Mouse (Mus musculus): ENCODE measurements at regions not wholly inside any gene's neighbourhood (a gene's known extent, or its start where the extent isn't known, plus 50 kb on each side); places are given as distances from the start of the nearest gene placed in this dataset.

- no peak for ATAC-seq (replicated peaks; ENCODE audit: low read depth, poor library complexity, severe bottlenecking)
Observed at GRCm38 (mm10) chr17:9870237-9870636, 200.7 kb upstream of the Pabpc6 start.

- ATAC-seq (replicated peaks; ENCODE audit: low read depth, poor library complexity, severe bottlenecking) = no peak
Observed at GRCm38 (mm10) chr17:9868747-9869281, 199.3 kb upstream of the Pabpc6 start.

- no peak for ATAC-seq (replicated peaks; ENCODE audit: low read depth, poor library complexity, severe bottlenecking)
Observed at GRCm38 (mm10) chr17:9864254-9864653, 194.7 kb upstream of the Pabpc6 start.

GRCm38 (mm10) chr17:9861923-9862854 is 192.7 kb upstream of the Pabpc6 start:
- ATAC-seq (replicated peaks; ENCODE audit: low read depth, poor library complexity, severe bottlenecking) = no peak

GRCm38 (mm10) chr17:9861346-9861745 is 191.8 kb upstream of the Pabpc6 start:
- ATAC-seq (replicated peaks; ENCODE audit: low read depth, poor library complexity, severe bottlenecking) = no peak

- no peak for ATAC-seq (replicated peaks; ENCODE audit: low read depth, poor library complexity, severe bottlenecking)
Observed at GRCm38 (mm10) chr17:9848559-9849357, 179.2 kb upstream of the Pabpc6 start.

- ATAC-seq (replicated peaks; ENCODE audit: low read depth, poor library complexity, severe bottlenecking) = no peak
Observed at GRCm38 (mm10) chr17:9845451-9846075, 176.0 kb upstream of the Pabpc6 start.

- no peak for ATAC-seq (replicated peaks; ENCODE audit: low read depth, poor library complexity, severe bottlenecking)
Observed at GRCm38 (mm10) chr17:9841103-9841502, 171.6 kb upstream of the Pabpc6 start.

- ATAC-seq (replicated peaks; ENCODE audit: low read depth, poor library complexity, severe bottlenecking) = no peak
Observed at GRCm38 (mm10) chr17:9839256-9839655, 169.7 kb upstream of the Pabpc6 start.

GRCm38 (mm10) chr17:9836995-9837842 is 167.7 kb upstream of the Pabpc6 start:
- no peak for ATAC-seq (replicated peaks; ENCODE audit: low read depth, poor library complexity, severe bottlenecking)

- no peak for ATAC-seq (replicated peaks; ENCODE audit: low read depth, poor library complexity, severe bottlenecking)
Observed at GRCm38 (mm10) chr17:9829895-9830294, 160.4 kb upstream of the Pabpc6 start.

GRCm38 (mm10) chr17:9821358-9821757 is 151.8 kb upstream of the Pabpc6 start:
- ATAC-seq (replicated peaks; ENCODE audit: low read depth, poor library complexity, severe bottlenecking) = no peak

GRCm38 (mm10) chr17:9817056-9817455 is 147.5 kb upstream of the Pabpc6 start:
- ATAC-seq (replicated peaks; ENCODE audit: low read depth, poor library complexity, severe bottlenecking) = no peak

- ATAC-seq (replicated peaks; ENCODE audit: low read depth, poor library complexity, severe bottlenecking) = no peak
Observed at GRCm38 (mm10) chr17:9797069-9797468, 127.6 kb upstream of the Pabpc6 start.

- ATAC-seq (replicated peaks; ENCODE audit: low read depth, poor library complexity, severe bottlenecking) = no peak
Observed at GRCm38 (mm10) chr17:9796225-9796988, 126.9 kb upstream of the Pabpc6 start.

GRCm38 (mm10) chr17:9778866-9779265 is 109.3 kb upstream of the Pabpc6 start:
- no peak for ATAC-seq (replicated peaks; ENCODE audit: low read depth, poor library complexity, severe bottlenecking)

- ATAC-seq (replicated peaks; ENCODE audit: low read depth, poor library complexity, severe bottlenecking) = no peak
Observed at GRCm38 (mm10) chr17:9777165-9777564, 107.6 kb upstream of the Pabpc6 start.

- ATAC-seq (replicated peaks; ENCODE audit: low read depth, poor library complexity, severe bottlenecking) = no peak
Observed at GRCm38 (mm10) chr17:9776286-9777016, 106.9 kb upstream of the Pabpc6 start.
